Mouse (Mus musculus) MEL (cell line): ENCODE results near the gene Epha6. TPM values are rescaled to one million over a fixed set of nuclear protein-coding genes. Genes with fewer than 3 reads are reported as not detected.

ENCODE experiments used
- DNase-seq: peaks from one replicate; pipeline ENCODE4 v3.0.0; 2011; ENCODE audit warnings: low read depth, low spot score
- H3K27ac ChIP-seq: 2 replicates; pipeline ENCODE4 v1.5.1; 2012; ENCODE audit warnings: low read depth, mild to moderate bottlenecking, control low read depth, low read length, moderate library complexity; ENCODE audit not compliant: control insufficient read depth
- H3K27me3 ChIP-seq, 2 experiments: fragments of 150-350 bp in 1 of 2; sonication (generic) in 1 of 2; 2 replicates each; pipeline ENCODE4 v1.6.1; 2012; ENCODE audit warnings: low read length in 2 of 2, mild to moderate bottlenecking in 2 of 2, improper control_type of control experiment in 1 of 2, moderate library complexity in 1 of 2; ENCODE audit not compliant: insufficient read depth in 2 of 2, control insufficient read depth in 1 of 2
- H3K36me3 ChIP-seq, 2 experiments: 2 replicates each; pipeline ENCODE4 v1.6.1; 2012 to 2014; ENCODE audit warnings: low read length in 2 of 2, improper control_type of control experiment in 1 of 2, inconsistent platforms in 1 of 2, mild to moderate bottlenecking in 1 of 2; ENCODE audit not compliant: insufficient read depth in 2 of 2, control insufficient read depth in 1 of 2
- H3K4me1 ChIP-seq, 2 experiments: fragments of 150-350 bp in 1 of 2; sonication (generic) in 1 of 2; 2 replicates each; pipeline ENCODE4 v1.6.1; 2012; ENCODE audit warnings: low read length in 2 of 2, improper control_type of control experiment in 1 of 2, mild to moderate bottlenecking in 1 of 2; ENCODE audit not compliant: insufficient read depth in 2 of 2, control insufficient read depth in 1 of 2
- H3K4me3 ChIP-seq, 2 experiments: fragments of 150-350 bp in 1 of 2; sonication (generic) in 1 of 2; 2 replicates each; pipeline ENCODE4 v1.5.1; 2012; ENCODE audit warnings: low read depth in 2 of 2, low read length in 2 of 2, mild to moderate bottlenecking in 2 of 2, moderate library complexity in 2 of 2, control low read depth in 1 of 2, improper control_type of control experiment in 1 of 2; ENCODE audit not compliant: control insufficient read depth in 1 of 2, insufficient read depth in 1 of 2
- H3K79me2 ChIP-seq: 2 replicates; pipeline ENCODE4 v1.6.1; 2012; ENCODE audit warnings: mild to moderate bottlenecking, low read length, moderate library complexity; ENCODE audit not compliant: control insufficient read depth, poor library complexity, insufficient read depth
- H3K9ac ChIP-seq: 2 replicates; pipeline ENCODE4 v1.6.1; 2012; ENCODE audit warnings: low read depth, mild to moderate bottlenecking, control low read depth, low read length, moderate library complexity; ENCODE audit not compliant: control insufficient read depth, poor library complexity, severe bottlenecking
- H3K9me3 ChIP-seq: fragments of 150-350 bp; sonication (generic); replicated peaks from 2 replicates; pipeline ENCODE4 v1.6.1; 2012; ENCODE audit warnings: mild to moderate bottlenecking, low read length, improper control_type of control experiment, moderate library complexity; ENCODE audit not compliant: insufficient read depth
- BHLHE40 ChIP-seq: IDR thresholded peaks from 2 replicates; pipeline ENCODE4 v1.6.1; 2012; ENCODE audit warnings: low read depth, mild to moderate bottlenecking, inconsistent platforms, low read length, improper control_type of control experiment, borderline replicate concordance
- CHD1 ChIP-seq: IDR thresholded peaks from 2 replicates; pipeline ENCODE4 v1.6.1; 2012; ENCODE audit warnings: low read depth, mild to moderate bottlenecking, inconsistent platforms, low read length, improper control_type of control experiment
- ELF1 ChIP-seq: IDR thresholded peaks from 2 replicates; pipeline ENCODE4 v1.6.1; 2014; ENCODE audit warnings: low read depth, mild to moderate bottlenecking, inconsistent platforms, low read length, improper control_type of control experiment, moderate library complexity
- EP300 ChIP-seq, 2 experiments: IDR thresholded peaks; 2 replicates each; pipeline ENCODE4 v1.6.1; 2011; ENCODE audit warnings: improper control_type of control experiment in 2 of 2, low read length in 2 of 2, low read depth in 1 of 2, mild to moderate bottlenecking in 1 of 2
- ETS1 ChIP-seq: IDR thresholded peaks from 2 replicates; pipeline ENCODE4 v1.6.1; 2012; ENCODE audit warnings: low read depth, mild to moderate bottlenecking, inconsistent platforms, low read length, improper control_type of control experiment, moderate library complexity
- GABPA ChIP-seq: IDR thresholded peaks from 2 replicates; pipeline ENCODE4 v1.6.1; 2012; ENCODE audit warnings: low read depth, mild to moderate bottlenecking, inconsistent platforms, low read length, improper control_type of control experiment, moderate library complexity
- JUND ChIP-seq: IDR thresholded peaks from 2 replicates; pipeline ENCODE4 v1.6.1; 2011; ENCODE audit warnings: low read depth, mild to moderate bottlenecking, improper control_type of control experiment, low read length
- MAFK ChIP-seq: IDR thresholded peaks from 2 replicates; pipeline ENCODE4 v1.6.1; 2011; ENCODE audit warnings: low read depth, mild to moderate bottlenecking, low read length, improper control_type of control experiment, borderline replicate concordance
- NELFE ChIP-seq: IDR thresholded peaks from 2 replicates; pipeline ENCODE4 v1.6.1; 2011; ENCODE audit warnings: low read depth, low read length, improper control_type of control experiment
- TAL1 ChIP-seq: IDR thresholded peaks from 2 replicates; pipeline ENCODE4 v1.6.1; 2012; ENCODE audit warnings: mild to moderate bottlenecking, inconsistent platforms, low read length, moderate library complexity, mixed read lengths
- TBP ChIP-seq: IDR thresholded peaks from 2 replicates; pipeline ENCODE4 v1.8.0; 2011; ENCODE audit warnings: low read depth, low read length, improper control_type of control experiment
- TCF12 ChIP-seq: IDR thresholded peaks from 2 replicates; pipeline ENCODE4 v1.6.1; 2014; ENCODE audit warnings: low read depth, mild to moderate bottlenecking, inconsistent platforms, low read length, improper control_type of control experiment, moderate library complexity
- UBTF ChIP-seq: IDR thresholded peaks from 2 replicates; pipeline ENCODE4 v1.6.1; 2012; ENCODE audit warnings: low read depth, mild to moderate bottlenecking, inconsistent platforms, low read length, improper control_type of control experiment, moderate library complexity, borderline replicate concordance; ENCODE audit not compliant: insufficient read depth
- ZKSCAN1 ChIP-seq: IDR thresholded peaks from 2 replicates; pipeline ENCODE4 v1.6.1; 2012; ENCODE audit warnings: low read depth, mild to moderate bottlenecking, inconsistent platforms, low read length, improper control_type of control experiment, moderate library complexity
- polyA plus RNA-seq, 2 experiments: library from polyadenylated mRNA; stranded (reverse) in 1 of 2; unstranded in 1 of 2; fragments of >175 nt in 1 of 2; fragments of >200 nt in 1 of 2; gene quantifications; 2 replicates each; pipeline versions ENCODE4 v1.2.1 to v1.2.4; 2012; ENCODE audit warnings: low replicate concordance in 2 of 2, low read depth in 1 of 2; ENCODE audit not compliant: insufficient read length in 2 of 2, insufficient read depth in 1 of 2, missing spikeins in 1 of 2
- total RNA-seq: library from RNA; depleted of rRNA; stranded (reverse); fragments of 300-350 nt; gene quantifications from 2 replicates; pipeline ENCODE4 v1.2.3, GENCODE M21; 2012

Epha6 gene
- total and polyA plus RNA-seq, 3 experiments = not detected

DNA sequence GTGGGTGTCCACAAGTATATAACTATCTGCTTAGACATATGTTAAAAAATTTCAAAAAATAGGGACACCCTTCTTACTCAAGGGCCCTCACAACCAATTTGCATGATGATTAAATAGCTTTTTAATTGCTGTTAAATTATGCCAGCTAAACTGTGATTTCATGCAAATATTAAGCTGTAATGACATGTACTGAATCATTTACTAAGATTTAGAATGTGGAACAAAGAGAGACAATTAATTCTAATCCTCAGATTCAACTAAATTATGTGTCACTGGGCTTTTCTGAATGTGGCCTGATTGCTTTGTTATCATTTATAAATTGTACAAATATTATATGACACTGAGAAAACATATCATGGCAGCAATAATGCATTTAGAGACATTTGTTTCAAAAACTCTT, 396.2 kb downstream of the Epha6 start:
- no peak for TF ChIP-seq MAFK
- no peak for TF ChIP-seq GABPA
- TF ChIP-seq TBP = no peak
- TF ChIP-seq ZKSCAN1 = no peak
- TF ChIP-seq TCF12 = no peak
- no peak for TF ChIP-seq ETS1
- no peak for TF ChIP-seq TAL1
- no peak for TF ChIP-seq NELFE
- TF ChIP-seq CHD1 = no peak
- TF ChIP-seq BHLHE40 = no peak
- no peak for TF ChIP-seq UBTF
- no peak for TF ChIP-seq ELF1
- Histone ChIP-seq H3K4me3 (no peak overlapping the region), H3K4me1 (no peaks in the 10 kb centered on the region), H3K36me3 (no peaks in the 10 kb centered on the region), H3K9me3 (no peaks in the 10 kb centered on the region), H3K27me3 (no peaks in the 10 kb centered on the region), H3K79me2 (no peaks in the 10 kb centered on the region), H3K9ac (no peak overlapping the region), H3K27ac (no peak overlapping the region)
- DNase-seq = no peak

DNA sequence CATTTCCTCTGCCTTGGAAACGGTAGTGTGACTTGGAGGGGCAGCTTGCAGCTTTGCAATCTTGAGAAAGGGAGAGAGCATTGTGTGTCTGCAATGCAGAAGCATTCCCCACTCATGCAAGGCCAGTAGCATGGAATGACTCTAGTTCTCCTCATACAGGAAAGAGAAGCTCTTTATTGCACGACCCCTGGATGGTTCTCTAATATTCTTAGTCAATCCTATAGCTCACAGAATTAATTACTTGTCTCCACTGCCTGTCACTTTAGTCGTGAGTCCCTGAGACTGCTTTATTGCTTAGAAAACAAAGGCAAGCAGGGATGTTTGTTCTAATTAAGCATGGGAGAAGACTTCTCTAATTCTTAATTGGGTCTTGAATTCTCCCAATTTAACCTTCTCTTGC, 429.8 kb downstream of the Epha6 start:
- Histone ChIP-seq H3K4me1 (no peaks in the 10 kb centered on the region), H3K36me3 (no peaks in the 10 kb centered on the region), H3K4me3 (no peak overlapping the region), H3K27ac (no peak overlapping the region), H3K79me2 (no peaks in the 10 kb centered on the region), H3K27me3 (peaks cover 0 to 2% of the 10 kb centered on the region in 2 experiments; a peak in 1 of 4 replicates)
- no peak for DNase-seq
- TF ChIP-seq EP300 (IDR thresholded peaks at IDR 0.05; ENCODE audit: low read depth in 1 of 2, low read length in 2 of 2) = no peak
- TF ChIP-seq, all 39 proteins: peak for 0
- Histone ChIP-seq H3K9me3 (no peaks in the 10 kb centered on the region), H3K9ac (no peak overlapping the region)

DNA sequence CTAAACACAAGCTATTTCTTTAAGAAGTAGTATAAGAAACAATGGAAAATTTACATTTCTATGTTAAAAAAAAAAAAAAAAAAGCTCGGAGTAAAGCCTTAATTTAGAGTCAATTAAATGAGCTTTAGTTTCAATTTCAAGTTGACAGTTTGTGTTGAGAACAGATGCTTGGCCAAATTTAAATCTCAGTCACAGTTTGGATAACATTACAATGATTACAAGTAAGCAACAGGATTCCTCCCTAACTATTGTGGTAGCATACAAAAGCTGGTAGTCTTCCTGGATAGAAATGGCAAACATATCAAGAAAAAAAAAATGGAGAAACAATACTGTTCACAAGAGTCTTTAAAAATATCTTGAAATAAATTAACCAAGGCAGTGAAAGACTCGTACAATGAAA, 452.9 kb downstream of the Epha6 start:
- DNase-seq = no peak
- Histone ChIP-seq H3K4me3 (no peak overlapping the region), H3K79me2 (no peaks in the 10 kb centered on the region), H3K27ac (no peak overlapping the region), H3K9me3 (no peaks in the 10 kb centered on the region)
- TF ChIP-seq JUND = no peak
- TF ChIP-seq, all 39 proteins: peak for 0
- no peak overlapping the region for H3K9ac ChIP-seq
- H3K36me3 ChIP-seq = no peaks in the 10 kb centered on the region
- H3K4me1 ChIP-seq = no peaks in the 10 kb centered on the region
- H3K27me3 ChIP-seq = no peaks in the 10 kb centered on the region
